Mouse (Mus musculus): Measurements from ENCODE around the gene Nkx2-5. TPM values are rescaled to one million over a fixed set of nuclear protein-coding genes. Genes with fewer than 3 reads are reported as not detected.

Gene Nkx2-5
- polyA plus RNA-seq, 1 experiment = not detected

DNA sequence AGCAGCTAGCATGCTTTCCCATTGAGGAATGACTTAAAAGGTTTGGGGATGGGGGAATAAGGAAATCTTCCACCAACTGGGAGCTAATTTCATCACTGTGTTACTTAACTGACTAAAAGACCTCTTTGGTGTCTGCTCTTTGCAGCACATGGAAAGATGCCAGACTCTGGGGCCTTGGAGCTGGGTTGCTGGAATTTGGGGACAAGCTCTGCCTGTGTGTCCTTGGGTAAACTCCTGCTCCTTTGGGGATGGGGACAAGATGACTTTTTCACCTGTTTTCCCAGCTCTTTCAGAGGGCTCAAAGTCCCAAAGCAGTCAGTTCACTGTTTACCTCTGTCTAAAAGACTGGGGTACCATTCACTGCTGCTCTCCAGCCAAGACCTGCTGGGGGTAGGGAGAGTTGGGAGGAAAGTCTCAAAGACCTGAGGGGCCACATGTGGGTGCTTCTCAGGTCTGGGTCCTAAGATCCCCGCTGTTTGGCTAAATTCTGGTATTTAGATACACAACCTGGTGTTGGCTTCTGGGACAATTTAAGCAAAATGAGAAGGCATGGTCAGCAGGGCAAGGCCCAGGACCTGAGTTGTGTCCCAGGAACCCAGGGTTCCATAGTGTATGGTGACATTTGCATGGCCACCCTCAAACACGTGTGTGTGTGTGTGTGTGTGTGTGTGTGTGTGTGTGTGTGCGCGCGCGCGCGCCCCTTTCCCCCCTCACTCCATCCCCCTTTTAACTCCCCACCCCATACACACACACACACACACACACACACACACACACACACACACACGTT is 9.6 kb downstream of the Nkx2-5 start:
- DNase-seq (ENCODE audit: low read depth) = no peak
- TF ChIP-seq CTCF (IDR thresholded peaks at IDR 0.05; ENCODE audit: borderline replicate concordance, extremely low read depth, insufficient read depth, insufficient read length) (no peak), POLR2A (IDR thresholded peaks at IDR 0.05; ENCODE audit: borderline replicate concordance, extremely low read depth, insufficient read depth, insufficient read length, poor library complexity, severe bottlenecking) (no peak)

DNA sequence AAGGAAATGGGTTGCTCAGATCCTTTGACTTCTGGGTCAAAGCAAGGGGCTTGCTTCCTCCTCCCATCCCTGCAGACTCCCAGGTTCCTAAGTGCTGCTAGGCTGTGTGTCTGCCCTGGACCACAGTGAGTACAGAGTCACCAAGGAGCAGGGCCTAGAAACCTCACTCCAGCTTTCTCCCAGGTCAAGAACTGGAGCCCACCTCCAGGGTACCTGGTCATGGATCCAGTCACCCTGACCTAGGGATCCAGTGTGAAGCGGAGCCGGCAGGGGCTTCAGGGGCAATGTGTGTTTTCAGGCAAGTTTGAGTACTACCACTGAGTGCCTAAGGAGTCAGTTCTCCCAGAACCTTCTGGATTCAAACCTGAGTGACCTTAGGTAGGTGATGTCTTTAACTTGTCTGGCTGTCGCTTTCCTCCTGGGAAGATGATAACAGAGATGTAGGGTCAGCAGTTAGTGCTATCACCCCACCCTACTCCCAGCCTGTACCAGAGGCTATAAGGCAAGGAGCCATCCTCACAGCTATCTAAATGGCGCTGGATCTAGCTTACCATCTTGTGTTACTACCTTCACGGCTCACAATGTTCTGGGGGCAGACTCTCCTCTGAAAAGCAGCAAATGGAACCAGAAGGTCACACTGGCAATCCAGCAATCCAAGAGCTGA is 10.4 kb downstream of the Nkx2-5 start:
- no peak for DNase-seq (ENCODE audit: low read depth)
- no peak for TF ChIP-seq CTCF (IDR thresholded peaks at IDR 0.05; ENCODE audit: borderline replicate concordance, extremely low read depth, insufficient read depth, insufficient read length)
- TF ChIP-seq POLR2A (IDR thresholded peaks at IDR 0.05; ENCODE audit: borderline replicate concordance, extremely low read depth, insufficient read depth, insufficient read length, poor library complexity, severe bottlenecking) = no peak

DNA sequence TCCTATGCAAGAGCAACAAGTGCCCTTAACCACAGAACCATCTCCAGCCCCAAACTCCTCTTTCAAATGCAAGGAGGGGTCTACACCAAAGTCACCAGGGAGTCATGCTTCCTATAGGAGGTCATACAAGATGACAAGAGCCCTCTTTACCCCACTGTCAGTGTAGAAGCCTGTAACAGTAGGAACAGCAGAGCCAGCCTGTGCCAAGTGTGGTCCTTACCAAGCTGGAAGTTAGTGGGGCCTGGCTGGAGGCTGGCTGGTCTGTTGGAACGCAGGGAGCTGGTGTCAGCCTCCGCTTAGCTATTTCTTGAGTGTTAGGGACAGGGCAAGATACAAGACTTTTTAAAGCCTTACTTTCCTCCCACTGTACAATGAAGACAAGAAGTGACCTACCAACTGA is 11.0 kb downstream of the Nkx2-5 start:
- TF ChIP-seq POLR2A (IDR thresholded peaks at IDR 0.05; ENCODE audit: borderline replicate concordance, extremely low read depth, insufficient read depth, insufficient read length, poor library complexity, severe bottlenecking) = no peak
- no peak for TF ChIP-seq CTCF (IDR thresholded peaks at IDR 0.05; ENCODE audit: borderline replicate concordance, extremely low read depth, insufficient read depth, insufficient read length)
- DNase-seq (ENCODE audit: low read depth) = no peak

DNA sequence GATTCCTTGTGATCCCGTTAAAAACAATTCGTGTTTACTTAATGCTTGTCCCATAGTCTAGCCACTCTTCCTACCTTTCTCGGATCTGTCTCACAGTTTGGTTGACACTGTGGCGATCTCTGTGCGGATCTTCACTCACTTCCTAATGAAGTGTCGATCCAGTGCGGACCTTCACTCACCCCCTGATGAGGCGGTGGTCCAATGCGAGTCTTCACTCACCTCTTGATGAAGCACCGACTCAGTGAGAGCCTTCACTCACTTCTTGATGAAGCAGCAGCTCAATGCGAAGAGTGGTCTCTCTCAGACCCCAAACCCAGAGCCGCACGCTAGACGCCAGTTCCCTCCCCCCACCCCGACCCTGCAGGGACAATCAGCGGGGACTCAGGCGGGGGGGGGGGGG is 18.7 kb downstream of the Nkx2-5 start:
- no peak for DNase-seq (ENCODE audit: low read depth)
- TF ChIP-seq POLR2A (IDR thresholded peaks at IDR 0.05; ENCODE audit: borderline replicate concordance, extremely low read depth, insufficient read depth, insufficient read length, poor library complexity, severe bottlenecking) (no peak), CTCF (IDR thresholded peaks at IDR 0.05; ENCODE audit: borderline replicate concordance, extremely low read depth, insufficient read depth, insufficient read length) (no peak)

DNA sequence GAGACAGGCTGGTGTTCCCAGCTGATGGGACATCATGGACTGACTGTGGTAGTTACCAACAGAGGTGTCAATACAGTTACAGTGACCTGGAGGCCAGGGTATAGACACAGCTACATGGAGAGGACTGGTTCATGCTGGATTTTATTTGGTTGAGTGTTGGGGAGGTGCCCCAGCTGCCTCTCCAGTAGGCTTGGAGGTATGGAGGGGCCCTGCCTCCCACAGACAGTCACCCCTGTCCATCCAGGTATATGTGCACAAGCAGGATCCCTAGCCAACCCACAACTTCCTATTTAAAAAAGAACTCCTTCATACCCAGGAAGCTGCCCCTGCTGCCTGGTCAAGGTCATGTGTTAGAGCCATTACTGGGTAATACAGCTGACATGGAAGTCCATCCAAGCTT is 27.0 kb downstream of the Nkx2-5 start:
- DNase-seq (ENCODE audit: low read depth) = no peak
- TF ChIP-seq CTCF (IDR thresholded peaks at IDR 0.05; ENCODE audit: borderline replicate concordance, extremely low read depth, insufficient read depth, insufficient read length) (no peak), POLR2A (IDR thresholded peaks at IDR 0.05; ENCODE audit: borderline replicate concordance, extremely low read depth, insufficient read depth, insufficient read length, poor library complexity, severe bottlenecking) (no peak)

DNA sequence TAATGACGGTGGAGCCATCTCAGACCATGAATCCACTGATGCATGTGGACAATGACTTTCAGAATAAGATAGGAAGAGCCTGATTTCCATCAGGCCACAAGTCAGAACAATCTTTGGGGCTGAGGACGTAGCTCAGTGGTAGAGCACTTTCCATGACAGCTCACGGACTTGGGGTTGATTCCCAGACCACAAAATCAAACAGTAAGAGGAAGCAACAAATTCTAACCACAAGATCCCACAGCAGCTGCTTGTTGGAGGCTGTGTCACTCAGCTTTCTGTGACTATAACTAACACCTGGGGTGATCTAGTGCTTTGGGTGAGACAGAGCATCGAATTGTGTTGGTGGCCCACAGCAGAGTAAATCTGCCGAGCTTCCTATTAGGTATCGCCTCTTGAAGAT is 28.0 kb downstream of the Nkx2-5 start:
- TF ChIP-seq CTCF (IDR thresholded peaks at IDR 0.05; ENCODE audit: borderline replicate concordance, extremely low read depth, insufficient read depth, insufficient read length) (no peak), POLR2A (IDR thresholded peaks at IDR 0.05; ENCODE audit: borderline replicate concordance, extremely low read depth, insufficient read depth, insufficient read length, poor library complexity, severe bottlenecking) (no peak)
- no peak for DNase-seq (ENCODE audit: low read depth)

DNA sequence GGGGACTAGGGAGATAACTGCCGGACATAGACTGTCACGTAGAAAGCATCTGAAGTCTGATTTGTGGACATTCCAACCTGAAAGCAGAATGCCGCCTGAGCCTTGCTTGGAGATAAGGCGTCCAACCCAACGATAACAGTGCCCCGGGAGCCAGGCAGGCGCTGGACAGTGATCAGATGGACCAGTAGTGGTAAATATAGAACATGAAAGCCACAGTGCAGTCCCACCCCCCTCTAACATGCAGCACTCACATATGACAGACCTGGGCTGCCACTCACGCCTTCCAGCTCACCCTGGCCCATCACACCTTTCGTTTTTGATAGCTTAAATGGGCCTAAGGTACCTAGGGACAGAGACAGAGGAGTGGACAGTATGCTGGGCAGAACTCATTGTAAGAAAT is 31.3 kb downstream of the Nkx2-5 start:
- TF ChIP-seq POLR2A (IDR thresholded peaks at IDR 0.05; ENCODE audit: borderline replicate concordance, extremely low read depth, insufficient read depth, insufficient read length, poor library complexity, severe bottlenecking) (no peak), CTCF (IDR thresholded peaks at IDR 0.05; ENCODE audit: borderline replicate concordance, extremely low read depth, insufficient read depth, insufficient read length) (no peak)
- DNase-seq (ENCODE audit: low read depth) = no peak

DNA sequence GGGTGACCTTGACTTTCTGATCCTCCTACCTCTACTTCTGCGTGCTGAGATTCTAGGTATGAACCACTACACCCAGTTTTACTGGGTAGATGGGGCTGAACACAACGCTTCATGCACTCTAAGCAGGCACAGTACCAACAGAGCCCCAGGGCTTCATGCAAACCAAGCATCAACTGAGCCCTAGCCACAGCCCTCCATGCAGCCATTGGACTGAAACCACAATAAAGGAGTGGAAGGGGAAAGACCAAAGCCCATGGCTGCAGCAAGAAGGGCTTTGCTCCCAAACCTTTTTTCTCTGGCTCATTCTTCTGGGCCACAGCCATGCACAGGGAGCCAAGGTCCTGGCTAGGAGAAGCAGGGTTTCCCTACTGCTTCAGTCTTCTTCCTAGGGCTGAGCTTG is 32.2 kb downstream of the Nkx2-5 start:
- TF ChIP-seq CTCF (IDR thresholded peaks at IDR 0.05; ENCODE audit: borderline replicate concordance, extremely low read depth, insufficient read depth, insufficient read length) (no peak), POLR2A (IDR thresholded peaks at IDR 0.05; ENCODE audit: borderline replicate concordance, extremely low read depth, insufficient read depth, insufficient read length, poor library complexity, severe bottlenecking) (no peak)
- no peak for DNase-seq (ENCODE audit: low read depth)

DNA sequence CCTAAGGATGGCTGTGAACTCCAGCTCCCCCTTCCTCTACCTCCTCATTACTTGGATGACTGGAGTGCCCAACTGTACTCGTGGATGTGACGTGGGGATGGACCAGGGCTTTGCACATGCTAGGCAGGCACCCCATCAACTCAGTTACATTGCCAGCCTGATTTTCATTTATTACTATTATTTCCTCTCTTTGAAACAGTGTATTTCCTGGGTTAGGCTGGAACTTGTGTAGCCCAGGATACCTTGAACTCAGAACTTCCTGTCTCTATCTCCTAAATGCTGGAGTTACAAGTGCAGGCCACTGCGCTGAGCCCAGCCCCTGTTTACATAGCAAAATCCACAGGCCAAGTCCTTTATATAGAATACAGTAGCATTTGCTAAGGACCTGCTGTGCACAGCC is 41.9 kb downstream of the Nkx2-5 start:
- TF ChIP-seq CTCF (IDR thresholded peaks at IDR 0.05; ENCODE audit: borderline replicate concordance, extremely low read depth, insufficient read depth, insufficient read length) = no peak
- TF ChIP-seq POLR2A (IDR thresholded peaks at IDR 0.05; ENCODE audit: borderline replicate concordance, extremely low read depth, insufficient read depth, insufficient read length, poor library complexity, severe bottlenecking) = no peak
- DNase-seq (ENCODE audit: low read depth) = no peak

DNA sequence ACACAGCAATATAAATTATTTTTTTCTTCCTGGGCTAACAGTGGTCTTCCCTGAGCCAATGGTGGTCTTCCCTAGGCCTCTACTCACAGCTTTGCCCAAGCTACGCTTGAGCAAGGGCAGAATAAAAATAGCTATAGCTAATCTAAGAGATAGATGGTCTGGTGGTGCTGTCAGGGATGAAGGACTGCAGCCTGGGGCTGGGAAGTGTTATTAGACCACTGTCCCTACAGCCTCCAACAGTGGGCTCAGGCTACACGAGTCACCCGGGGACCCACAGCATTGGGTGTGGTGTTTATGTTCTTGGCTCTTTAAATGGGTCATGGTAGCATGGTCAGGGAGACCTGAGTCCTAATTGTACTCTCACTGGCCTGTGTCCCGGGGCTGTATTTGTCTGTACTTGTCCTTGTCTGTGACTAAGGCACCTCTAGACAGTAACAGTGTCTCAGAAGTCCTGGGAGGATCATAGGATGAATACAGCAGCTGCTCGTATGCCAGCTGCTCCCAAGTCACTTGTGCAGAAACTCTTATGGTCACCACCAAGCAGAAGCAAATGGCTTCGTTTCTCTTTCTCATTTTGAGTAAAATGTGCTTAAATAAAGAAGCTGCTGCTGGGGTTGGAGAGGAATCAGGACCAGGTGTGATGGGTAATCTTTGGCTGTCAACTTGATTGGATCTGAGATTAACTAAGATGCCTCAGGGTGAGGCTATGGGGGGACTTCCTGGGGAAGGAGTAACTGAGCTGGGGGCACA is 47.3 kb downstream of the Nkx2-5 start:
- DNase-seq (ENCODE audit: low read depth) = no peak
- no peak for TF ChIP-seq POLR2A (IDR thresholded peaks at IDR 0.05; ENCODE audit: borderline replicate concordance, extremely low read depth, insufficient read depth, insufficient read length, poor library complexity, severe bottlenecking)
- no peak for TF ChIP-seq CTCF (IDR thresholded peaks at IDR 0.05; ENCODE audit: borderline replicate concordance, extremely low read depth, insufficient read depth, insufficient read length)

DNA sequence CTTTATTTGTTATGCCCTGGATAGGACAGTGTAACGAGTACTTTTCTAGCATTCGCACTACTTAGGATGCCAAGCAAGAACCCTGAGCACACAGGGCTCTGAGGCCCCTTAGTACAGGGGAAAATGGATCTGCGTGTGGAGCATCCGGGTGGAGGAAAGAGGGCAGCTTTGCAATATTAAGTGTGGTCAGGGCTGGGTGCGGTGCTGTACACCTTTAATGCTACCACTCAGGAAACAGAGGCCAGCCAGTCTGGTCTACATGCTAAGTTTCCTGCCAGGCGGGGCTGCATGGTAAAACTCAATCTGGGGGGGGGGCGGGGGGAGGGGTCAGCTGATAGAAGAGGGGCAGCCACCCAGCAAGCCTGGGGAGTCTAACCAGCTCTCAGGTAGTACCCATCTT is 49.4 kb downstream of the Nkx2-5 start:
- TF ChIP-seq CTCF (IDR thresholded peaks at IDR 0.05; ENCODE audit: borderline replicate concordance, extremely low read depth, insufficient read depth, insufficient read length) (no peak), POLR2A (IDR thresholded peaks at IDR 0.05; ENCODE audit: borderline replicate concordance, extremely low read depth, insufficient read depth, insufficient read length, poor library complexity, severe bottlenecking) (no peak)
- DNase-seq (ENCODE audit: low read depth) = no peak
